Mouse (Mus musculus): ENCODE results near the gene Ctns.

GRCm38 (mm10) chr11:73160811-73161200 lies 38.0 kb downstream of the Ctns start:
- TF ChIP-seq CTCF (conservative IDR thresholded peaks at IDR 0.05 in 1 of 2, IDR thresholded peaks at IDR 0.05 in 1 of 2; ENCODE audit: low read depth in 2 of 2, low read length in 2 of 2): no peak
- TF ChIP-seq ZKSCAN1 (IDR thresholded peaks at IDR 0.05; ENCODE audit: borderline replicate concordance, low read depth, low read length): no peak
- no peak for TF ChIP-seq MAZ (IDR thresholded peaks at IDR 0.05; ENCODE audit: low read depth, low read length)
- no peak for TF ChIP-seq TCF12 (IDR thresholded peaks at IDR 0.05; ENCODE audit: low read depth, low read length)
- TF ChIP-seq POLR2A (IDR thresholded peaks at IDR 0.05; ENCODE audit: low read depth, low read length): no peak
- no peak for TF ChIP-seq MXI1 (IDR thresholded peaks at IDR 0.05; ENCODE audit: low read depth, low read length)
- TF ChIP-seq IRF4 (IDR thresholded peaks at IDR 0.05; ENCODE audit: low read depth, low read length): no peak
- no peak for TF ChIP-seq EP300 (IDR thresholded peaks at IDR 0.05; ENCODE audit: low read length)
- TF ChIP-seq JUND (conservative IDR thresholded peaks at IDR 0.05; ENCODE audit: low read depth, low read length): no peak
- no peak for TF ChIP-seq ETS1 (conservative IDR thresholded peaks at IDR 0.05; ENCODE audit: low read depth, low read length)

All from CH12.LX (cell line).